Mouse (Mus musculus) lung, embryonic 14.5 days (tissue): ENCODE measurements around the gene Lrmda. TPM values are rescaled to one million over a fixed set of nuclear protein-coding genes. Genes with fewer than 3 reads are reported as not detected.

Experiments
- ATAC-seq: fragments of 200-750 bp; cut with Nextera tagmentation; 2 replicates; pipeline ENCODE4 v1.8.0; 2017; ENCODE audit warnings: mild to moderate bottlenecking, moderate TSS enrichment, moderate library complexity; ENCODE audit not compliant: insufficient read depth
- DNase-seq: peaks from one replicate; pipeline ENCODE4 v3.0.0-alpha.2; 2015
- H3K27ac ChIP-seq: fragments of 300-500 bp; sonication (generic); 2 replicates; pipeline ENCODE4 v1.5.1; 2014; ENCODE audit warnings: low read depth, mild to moderate bottlenecking, moderate library complexity
- H3K27me3 ChIP-seq: fragments of 300-500 bp; sonication (generic); 2 replicates; pipeline ENCODE4 v1.6.1; 2014; ENCODE audit warnings: low read length, control low read depth; ENCODE audit not compliant: insufficient read depth
- H3K36me3 ChIP-seq: fragments of 300-500 bp; sonication (generic); 2 replicates; pipeline ENCODE4 v1.6.1; 2014; ENCODE audit warnings: control low read depth; ENCODE audit not compliant: insufficient read depth
- H3K4me1 ChIP-seq: fragments of 300-500 bp; sonication (generic); 2 replicates; pipeline ENCODE4 v1.6.1; 2014; ENCODE audit warnings: antibody characterized with exemption, control low read depth; ENCODE audit not compliant: insufficient read depth
- H3K4me2 ChIP-seq: fragments of 300-500 bp; sonication (generic); 2 replicates; pipeline ENCODE4 v1.6.1; 2014; ENCODE audit warnings: mild to moderate bottlenecking
- H3K4me3 ChIP-seq: fragments of 300-500 bp; sonication (generic); 2 replicates; pipeline ENCODE4 v1.5.1; 2014; ENCODE audit warnings: low read depth, low read length
- H3K9ac ChIP-seq: fragments of 300-500 bp; sonication (generic); 2 replicates; pipeline ENCODE4 v1.6.1; 2014
- H3K9me3 ChIP-seq: fragments of 300-500 bp; sonication (generic); 2 replicates; pipeline ENCODE4 v1.6.1; 2016; ENCODE audit warnings: low read depth, low read length, control low read depth
- CTCF ChIP-seq: IDR thresholded peaks from 2 replicates; pipeline ENCODE4 v1.5.1; 2016; ENCODE audit warnings: antibody characterized with exemption, low read depth
- WGBS: fragments of 180-500 bp; shearing (Covaris S2); extraction: QIAGEN DNeasy Blood & Tissue Kit; methylation state at CpG from one replicate; pipeline ENCODE4 v1.1.7; 2014; 5-methylcytosine and 5-hydroxymethylcytosine counted together
- polyA plus RNA-seq: library from polyadenylated mRNA; unstranded; fragments of >200 nt; fragmentation: Nextera tagmentation; extraction: Ambion mirVana; gene quantifications from 2 replicates; pipeline ENCODE4 v1.2.1, GENCODE M21; 2014

Gene Lrmda
- polyA plus RNA-seq, 1 experiment from 2014 or later: 1.1 TPM

DNA sequence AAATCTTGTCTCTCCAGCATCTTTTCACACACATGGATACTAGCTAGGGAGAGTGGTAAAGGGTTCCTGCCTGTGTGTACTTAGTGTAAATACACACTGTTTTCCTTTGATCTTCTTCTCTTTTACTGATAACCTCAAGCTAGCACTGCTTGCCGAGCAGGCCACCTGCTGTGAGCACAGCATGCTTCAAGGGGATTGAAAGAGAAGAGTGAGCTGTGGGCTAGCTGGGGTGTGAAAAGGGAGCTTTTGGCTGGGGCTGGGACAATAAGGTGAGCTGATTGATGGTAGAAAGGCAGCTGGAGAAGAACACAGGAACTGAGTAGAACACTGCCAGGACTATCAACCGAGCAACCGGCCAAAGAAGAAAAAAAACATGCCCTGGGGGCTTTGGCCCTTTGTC is 124.5 kb downstream of the Lrmda start:
- no peak overlapping the region for H3K27ac ChIP-seq
- H3K9ac ChIP-seq: no peak overlapping the region
- WGBS: 32% methylated on average over 3 of the region's 3 CpGs
- no peaks in the 10 kb centered on the region for H3K9me3 ChIP-seq
- TF ChIP-seq CTCF: no peak
- H3K4me2 ChIP-seq: no peak overlapping the region
- peaks cover 10% of the 10 kb centered on the region for H3K4me1 ChIP-seq
- DNase-seq (no peak), ATAC-seq (no peak)
- no peak overlapping the region for H3K4me3 ChIP-seq
- H3K36me3 ChIP-seq: no peaks in the 10 kb centered on the region
- no peaks in the 10 kb centered on the region for H3K27me3 ChIP-seq

GRCm38 (mm10) chr14:22145863-22146262 is 126.4 kb downstream of the Lrmda start:
- TF ChIP-seq CTCF: 0 out of 2 replicates have a peak, but pooled peaks have one; percentile 22
- DNase-seq (no peak), ATAC-seq (no peak)
- no peaks in the 10 kb centered on the region for H3K9me3 ChIP-seq
- H3K4me2 ChIP-seq: no peak overlapping the region
- H3K27me3 ChIP-seq: no peaks in the 10 kb centered on the region
- H3K36me3 ChIP-seq: no peaks in the 10 kb centered on the region
- WGBS: 18% methylated on average over 4 of the region's 4 CpGs
- no peak overlapping the region for H3K9ac ChIP-seq
- H3K4me1 ChIP-seq: peaks cover 10% of the 10 kb centered on the region
- H3K4me3 ChIP-seq: no peak overlapping the region
- H3K27ac ChIP-seq: no peak overlapping the region

DNA sequence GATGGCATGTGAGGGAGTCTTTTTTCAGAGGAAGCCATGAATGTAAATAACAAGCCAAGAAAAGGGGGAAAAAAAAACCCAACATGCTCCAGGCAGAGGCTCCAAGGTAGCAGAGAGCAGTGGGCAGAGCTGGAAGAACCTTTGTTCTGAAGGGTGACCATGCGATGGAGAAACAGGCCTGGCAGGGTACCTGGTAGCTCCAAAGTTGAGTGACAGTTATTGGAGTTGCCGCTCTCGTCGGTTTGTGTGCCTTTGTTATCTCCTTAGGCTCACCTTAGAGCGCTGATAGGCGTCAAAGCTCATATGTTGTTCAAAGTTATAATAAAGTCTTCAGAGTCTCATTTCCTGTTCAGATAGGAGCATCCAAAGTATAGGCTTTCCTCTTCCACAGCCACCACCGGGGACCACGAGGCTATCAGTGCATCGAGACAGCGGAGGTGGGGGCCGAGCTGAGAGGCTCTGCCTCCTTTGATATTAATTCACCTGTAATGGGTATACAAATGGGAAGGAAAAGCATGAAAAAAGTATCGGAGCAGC is 127.1 kb downstream of the Lrmda start:
- no peak for ATAC-seq
- DNase-seq: no peak
- WGBS: 57% methylated on average over 12 of the region's 12 CpGs

DNA sequence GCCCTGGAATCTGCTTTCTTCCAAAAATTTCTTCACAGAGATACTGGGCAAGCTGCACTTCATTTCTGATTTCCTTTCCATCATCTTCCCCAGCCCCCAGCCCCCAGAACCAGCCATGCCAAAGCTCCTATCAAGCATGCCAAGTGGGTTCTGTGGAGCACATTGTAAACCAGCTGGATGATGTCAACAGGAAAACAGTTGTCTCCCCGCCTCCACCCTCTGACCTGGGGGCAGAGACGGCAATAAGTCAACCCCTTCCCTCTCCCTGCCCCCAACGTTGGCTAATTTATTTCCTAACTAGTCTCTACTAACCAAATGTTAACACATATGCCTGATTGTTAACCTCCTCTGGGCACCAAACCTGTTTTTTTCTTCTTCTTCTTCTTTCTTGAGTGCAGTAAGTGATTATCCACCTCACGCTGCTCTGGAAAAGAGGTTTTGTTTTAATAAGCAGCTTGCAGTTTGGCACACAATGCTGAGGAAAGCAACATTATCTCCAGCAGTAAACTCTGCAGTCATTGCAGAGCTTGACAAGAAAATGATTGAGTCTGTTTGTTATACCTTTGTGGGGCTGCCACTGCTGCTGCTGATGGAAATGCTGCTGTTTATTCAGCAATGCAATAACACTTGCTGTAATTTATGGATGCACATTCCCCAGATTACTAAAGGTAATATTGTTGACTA is 128.0 kb downstream of the Lrmda start:
- DNase-seq (peak; percentile 65), ATAC-seq (no peak)
- H3K4me3 ChIP-seq: no peak overlapping the region
- 12% methylated on average over 4 of the region's 4 CpGs for WGBS
- H3K27ac ChIP-seq: no peak overlapping the region
- no peaks in the 10 kb centered on the region for H3K36me3 ChIP-seq
- H3K9me3 ChIP-seq: no peaks in the 10 kb centered on the region
- no peaks in the 10 kb centered on the region for H3K27me3 ChIP-seq
- H3K4me1 ChIP-seq: peaks cover 13% of the 10 kb centered on the region
- no peak overlapping the region for H3K4me2 ChIP-seq
- no peak overlapping the region for H3K9ac ChIP-seq
- no peak for TF ChIP-seq CTCF

More for the DNA sequence above, 127.1 kb downstream of the Lrmda start:
- Histone ChIP-seq H3K4me2 (no peak overlapping the region), H3K27ac (no peak overlapping the region), H3K27me3 (no peaks in the 10 kb centered on the region), H3K9me3 (no peaks in the 10 kb centered on the region), H3K4me1 (peaks cover 10% of the 10 kb centered on the region), H3K36me3 (no peaks in the 10 kb centered on the region), H3K4me3 (no peak overlapping the region), H3K9ac (no peak overlapping the region)
- no peak for TF ChIP-seq CTCF

GRCm38 (mm10) chr14:22152701-22153100 is 133.2 kb downstream of the Lrmda start:
- Histone ChIP-seq H3K9me3 (no peaks in the 10 kb centered on the region), H3K27ac (no peak overlapping the region), H3K9ac (peak overlapping the region; percentile 16; the same call in 1 of the 2 replicates), H3K4me2 (no peak overlapping the region), H3K4me1 (peaks cover 15% of the 10 kb centered on the region; the same call in 1 of the 2 replicates), H3K27me3 (no peaks in the 10 kb centered on the region), H3K4me3 (no peak overlapping the region), H3K36me3 (no peaks in the 10 kb centered on the region)
- no peak for ATAC-seq
- no peak for TF ChIP-seq CTCF
- 36% methylated on average over 13 of the region's 13 CpGs for WGBS
- DNase-seq: peak; percentile 24

GRCm38 (mm10) chr14:22154096-22154495 is 134.6 kb downstream of the Lrmda start:
- H3K36me3 ChIP-seq: no peaks in the 10 kb centered on the region
- no peak for ATAC-seq
- peaks cover 12% of the 10 kb centered on the region; the same call in 1 of the 2 replicates for H3K4me1 ChIP-seq
- no peak overlapping the region for H3K27ac ChIP-seq
- H3K9ac ChIP-seq: no peak overlapping the region
- no peaks in the 10 kb centered on the region for H3K27me3 ChIP-seq
- no peak for DNase-seq
- no peak overlapping the region for H3K4me2 ChIP-seq
- no peaks in the 10 kb centered on the region for H3K9me3 ChIP-seq
- 61% methylated on average over 8 of the region's 8 CpGs for WGBS
- no peak for TF ChIP-seq CTCF
- no peak overlapping the region for H3K4me3 ChIP-seq

GRCm38 (mm10) chr14:22155034-22155433 is 135.5 kb downstream of the Lrmda start:
- WGBS: 35% methylated on average over 2 of the region's 2 CpGs
- H3K27me3 ChIP-seq: no peaks in the 10 kb centered on the region
- no peak overlapping the region for H3K4me3 ChIP-seq
- DNase-seq: no peak
- no peak overlapping the region for H3K27ac ChIP-seq
- H3K4me2 ChIP-seq: no peak overlapping the region
- no peak overlapping the region for H3K9ac ChIP-seq
- TF ChIP-seq CTCF: no peak
- H3K4me1 ChIP-seq: peaks cover 12% of the 10 kb centered on the region; the same call in 1 of the 2 replicates
- ATAC-seq: no peak
- H3K9me3 ChIP-seq: no peaks in the 10 kb centered on the region
- H3K36me3 ChIP-seq: no peaks in the 10 kb centered on the region
